Mouse (Mus musculus): ENCODE measurements around the gene Sox18.

- TF ChIP-seq POLR2A (IDR thresholded peaks at IDR 0.05; ENCODE audit: control insufficient read depth, low read depth, low read length) (no peak), CTCF (IDR thresholded peaks at IDR 0.05; ENCODE audit: control insufficient read depth, insufficient read depth, insufficient replicate concordance, low read depth, low read length) (no peak)
Observed at GRCm38 (mm10) chr2:181662620-181663297, 8.7 kb downstream of the Sox18 start.

All from testis, adult 2 months (tissue).